Mouse (Mus musculus) frontal cortex, postnatal 10 days (tissue): Measurements from ENCODE around the gene Evx2.

ENCODE experiments used
- DNase-seq, 2 experiments: peaks; one replicate each; pipeline ENCODE4 v3.0.0; 2022; ENCODE audit warnings: low spot score in 2 of 2, mixed read lengths in 1 of 2

Evx2 gene

DNA sequence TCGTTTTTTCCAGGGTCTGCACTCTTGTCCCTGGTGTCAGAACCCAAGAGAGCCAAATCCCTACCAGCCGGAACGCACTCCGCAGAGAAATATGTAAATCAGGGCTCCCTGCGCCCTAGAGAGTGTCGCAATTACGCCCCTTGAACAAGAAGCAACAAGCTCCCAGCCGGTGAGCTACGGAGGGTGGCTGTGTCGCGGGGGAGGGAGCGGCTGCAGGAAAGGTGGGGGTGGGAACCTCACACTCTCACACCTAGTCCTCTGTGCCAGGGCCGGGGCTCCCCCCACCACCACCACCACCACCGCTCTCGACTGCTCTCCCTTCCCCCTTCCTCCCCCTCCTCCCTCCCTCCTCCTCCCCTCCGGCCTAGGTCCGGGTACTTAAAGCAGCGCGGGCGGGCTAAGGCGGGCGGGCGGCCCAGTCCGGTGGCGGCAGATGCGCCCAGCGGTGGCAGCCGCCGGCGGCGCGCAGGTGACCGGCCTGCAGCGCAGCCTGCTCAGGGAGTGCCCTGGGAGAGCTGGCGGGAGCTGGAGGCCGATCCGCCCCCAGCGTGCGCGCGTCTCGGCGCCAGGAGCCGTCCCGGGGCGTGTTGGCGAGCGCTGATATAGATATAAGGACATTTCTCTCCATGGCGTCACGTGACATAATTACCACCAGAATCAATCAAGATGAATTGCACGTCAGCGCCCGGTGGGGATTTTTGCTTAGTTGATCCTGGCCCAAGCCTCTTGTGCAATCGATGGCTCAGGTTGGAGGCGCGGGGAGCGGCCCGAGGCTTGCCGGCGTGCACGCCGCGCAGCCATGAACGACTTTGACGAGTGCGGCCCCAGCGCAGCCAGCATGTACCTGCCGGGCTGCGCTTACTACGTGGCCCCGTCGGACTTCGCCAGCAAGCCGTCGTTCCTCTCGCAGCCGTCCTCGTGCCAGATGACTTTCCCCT is 22.5 kb upstream of the Evx2 start:
- DNase-seq, result no peak

- no peak for DNase-seq
These were observed 21.4 kb upstream of the Evx2 start for GRCm38 (mm10) chr2:74680561-74681398.

DNA sequence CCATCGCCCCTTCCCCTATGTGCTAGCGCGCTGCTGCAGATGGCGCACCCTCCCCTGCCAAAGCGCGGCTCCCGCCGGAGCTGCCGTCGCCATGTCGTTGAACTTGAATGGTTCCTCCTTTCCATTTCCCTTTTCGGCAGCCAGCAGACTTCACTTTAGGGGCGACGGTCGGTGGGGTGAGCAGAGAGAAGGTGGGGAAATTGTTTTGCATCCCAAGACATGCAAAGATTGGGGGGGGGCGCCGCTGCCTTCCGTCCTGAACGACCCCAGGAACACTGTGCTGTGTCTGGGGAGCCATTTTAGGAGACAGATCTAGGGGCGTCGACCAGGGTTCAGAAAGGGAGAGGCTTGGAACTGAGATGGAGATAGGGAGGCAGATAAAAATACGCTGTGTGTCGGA is 20.6 kb upstream of the Evx2 start:
- DNase-seq, result no peak

GRCm38 (mm10) chr2:74679596-74679971 is 20.2 kb upstream of the Evx2 start:
- DNase-seq, result no peak

DNA sequence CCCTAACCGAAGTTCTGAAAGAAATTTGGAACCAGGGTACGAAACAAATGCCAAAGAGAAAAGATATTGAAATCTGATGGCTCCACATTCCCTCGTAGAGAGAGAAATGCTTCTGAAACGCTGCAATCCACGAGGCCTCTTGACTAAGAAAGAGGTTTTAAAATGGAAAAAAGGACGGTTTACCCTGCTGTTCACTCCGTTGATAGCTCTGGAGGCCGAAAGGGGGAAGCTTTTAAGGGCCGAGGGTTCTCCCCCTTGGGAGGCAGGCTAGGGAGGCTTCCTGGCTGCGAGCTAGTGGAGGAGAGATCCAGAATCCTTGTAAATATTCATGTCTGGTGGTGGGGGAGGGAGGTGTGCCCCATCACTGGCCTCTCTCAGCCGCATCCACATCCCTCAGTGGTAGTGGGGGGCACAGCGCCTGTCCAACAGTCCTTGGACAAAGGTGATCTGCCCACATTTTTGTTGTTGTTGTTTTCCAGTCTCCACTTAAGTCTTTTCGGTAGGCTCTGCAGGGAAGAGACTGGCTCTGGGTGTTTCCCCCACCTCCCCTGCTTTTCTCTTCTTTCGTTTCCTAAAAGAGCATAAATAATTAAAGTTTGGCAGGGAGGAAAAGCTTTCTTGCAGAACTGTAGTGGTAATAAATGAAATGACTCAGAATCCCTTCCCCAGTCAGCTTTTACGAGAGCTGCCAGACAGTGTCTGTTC is 19.7 kb upstream of the Evx2 start, which contains the start of gene Hoxd11:
TSS of gene Hoxd11 (plus strand) at position 667 of the 705 bp plus-strand sequence.
- DNase-seq, result no peak

GRCm38 (mm10) chr2:74677106-74677505 is 17.7 kb upstream of the Evx2 start:
- DNase-seq, result no peak

DNA sequence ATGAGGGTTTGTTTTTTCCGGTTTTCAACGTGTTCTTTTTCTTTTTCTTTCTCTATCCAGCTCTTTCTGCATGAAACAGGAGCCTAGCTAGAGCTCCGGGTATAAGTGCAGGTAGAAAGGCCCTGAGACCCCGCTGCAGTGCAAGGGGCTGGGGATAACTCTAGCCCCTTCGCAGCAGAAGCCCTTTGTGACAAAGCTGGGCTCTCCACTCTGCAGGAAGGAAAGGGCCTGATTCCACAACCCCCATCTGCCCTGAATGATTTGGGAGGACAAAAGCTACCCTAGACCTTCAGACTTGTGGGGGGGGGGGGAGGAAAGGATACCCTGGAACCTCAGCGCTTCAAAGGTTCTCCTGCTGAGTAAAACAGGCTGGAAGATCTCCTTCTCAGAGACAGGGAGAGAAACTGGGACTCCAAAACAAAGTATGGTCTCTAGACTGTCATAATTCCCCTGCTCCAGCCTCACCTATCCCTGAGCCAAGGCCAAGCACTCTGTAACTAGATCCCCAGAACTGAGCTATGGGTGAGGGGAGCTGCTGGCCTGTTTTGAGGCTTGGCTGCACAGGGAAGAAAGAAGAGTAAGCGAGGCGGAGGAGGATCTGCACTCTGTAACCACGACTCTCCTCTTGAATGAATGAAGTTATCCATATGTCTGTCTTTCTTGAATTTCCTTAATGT is 17.2 kb upstream of the Evx2 start:
- DNase-seq, result no peak

DNA sequence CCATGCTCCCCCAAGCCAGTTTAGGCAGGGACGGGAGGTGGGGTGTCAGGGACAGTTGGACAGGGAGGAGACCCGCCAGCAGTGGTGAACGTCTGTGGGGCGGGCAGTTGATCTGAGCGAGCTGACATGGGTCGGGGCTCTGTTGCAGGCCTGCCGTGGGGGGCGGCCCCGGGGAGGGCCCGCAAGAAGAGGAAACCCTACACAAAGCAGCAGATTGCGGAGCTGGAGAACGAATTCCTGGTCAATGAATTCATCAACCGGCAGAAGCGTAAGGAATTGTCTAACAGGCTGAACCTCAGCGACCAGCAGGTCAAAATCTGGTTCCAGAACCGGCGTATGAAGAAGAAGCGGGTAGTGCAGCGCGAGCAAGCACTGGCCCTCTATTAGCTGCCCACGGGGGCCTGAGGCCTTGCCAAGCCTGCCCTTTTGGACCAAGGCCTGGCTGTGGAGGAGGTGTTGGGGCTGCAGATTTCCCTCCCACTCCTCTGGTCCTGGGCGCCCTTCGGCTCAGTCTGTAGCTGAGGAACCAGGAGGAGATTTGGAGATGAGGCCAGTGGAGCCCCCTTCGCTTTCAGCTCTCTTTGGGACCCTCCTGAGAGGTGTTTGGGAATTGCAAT is 16.4 kb upstream of the Evx2 start:
- no peak for DNase-seq

- DNase-seq, result no peak
These were observed 15.7 kb upstream of the Evx2 start, which contains the start of gene Hoxd12 for GRCm38 (mm10) chr2:74674881-74675665. Gene Hoxd12 (plus strand): TSS chr2:74675013.

- DNase-seq, result no peak
These were observed 14.6 kb upstream of the Evx2 start for GRCm38 (mm10) chr2:74673835-74674425.

DNA sequence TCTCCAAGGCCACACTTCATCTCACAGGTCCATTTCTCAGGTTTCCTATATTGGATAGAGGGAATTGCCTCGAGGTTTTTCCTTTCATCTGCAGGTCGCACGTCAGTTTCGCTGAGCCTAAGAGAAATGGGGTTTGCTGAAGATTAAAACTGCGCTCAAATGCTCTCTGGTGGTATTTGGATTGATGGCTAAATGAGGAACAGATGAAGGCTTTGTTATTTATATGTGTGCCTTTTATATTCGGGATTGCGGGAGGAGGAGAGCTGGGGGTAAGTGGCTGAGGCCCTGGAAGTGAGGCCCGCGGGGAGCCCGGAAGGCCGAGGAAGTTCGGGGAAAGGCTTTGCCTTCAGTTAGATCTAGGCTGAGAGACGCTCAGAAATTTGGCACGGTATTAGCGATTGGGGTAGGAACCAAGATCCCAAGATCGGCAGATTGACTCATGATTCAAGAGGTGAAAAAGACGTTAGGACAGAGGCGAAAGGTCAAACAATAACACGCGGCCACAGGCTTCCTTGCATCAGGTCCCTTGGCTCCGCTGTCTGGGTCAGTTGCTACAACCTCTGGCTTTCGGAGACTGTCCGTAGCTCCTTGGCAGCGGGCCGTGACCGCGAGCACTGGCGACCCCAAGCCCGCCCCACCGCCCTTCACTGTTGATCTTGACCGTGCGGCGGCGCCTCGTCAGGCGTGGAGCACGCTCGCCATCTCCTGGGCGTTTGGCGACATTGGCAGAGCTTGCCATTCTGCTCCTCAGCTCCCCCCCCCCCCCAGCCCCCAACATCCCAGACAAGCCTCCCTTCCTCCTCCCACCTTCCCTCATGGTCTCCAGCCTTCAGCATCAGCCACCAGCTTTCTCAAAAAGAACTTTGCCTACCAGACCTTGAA is 13.4 kb upstream of the Evx2 start:
- DNase-seq, result no peak

- DNase-seq, result no peak
These were observed 12.5 kb upstream of the Evx2 start for GRCm38 (mm10) chr2:74671847-74672246.

DNA sequence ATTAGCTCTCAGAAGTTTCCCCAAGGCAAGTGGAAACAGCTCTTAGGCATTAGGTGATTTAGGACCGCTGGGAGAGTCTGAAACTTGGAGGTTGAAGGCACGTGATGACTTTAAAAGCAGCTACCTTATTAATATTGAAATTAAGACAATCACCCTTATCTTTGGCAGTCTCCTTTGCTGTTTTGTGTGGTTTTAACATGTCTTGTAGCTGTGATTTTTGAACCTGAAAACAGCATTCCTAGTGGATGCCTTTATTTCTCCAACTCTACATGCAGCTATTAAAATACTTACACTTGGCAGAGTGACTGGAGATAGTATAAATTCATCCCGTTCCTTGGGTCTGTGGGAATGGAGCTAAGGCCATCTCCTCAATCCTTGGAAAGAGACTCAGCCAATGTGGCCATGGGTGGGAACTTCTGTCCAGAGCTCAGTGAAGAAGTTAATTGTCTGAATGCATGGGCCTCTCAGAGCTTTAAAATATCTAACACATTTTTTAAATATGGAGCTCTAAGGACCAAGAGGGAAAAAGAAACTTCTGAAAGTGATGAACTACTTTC is 11.4 kb upstream of the Evx2 start:
- DNase-seq, result no peak

GRCm38 (mm10) chr2:74669650-74670235 is 10.4 kb upstream of the Evx2 start:
- DNase-seq, result no peak

- DNase-seq, result no peak
These were observed 9.8 kb upstream of the Evx2 start for GRCm38 (mm10) chr2:74669230-74669578.

DNA sequence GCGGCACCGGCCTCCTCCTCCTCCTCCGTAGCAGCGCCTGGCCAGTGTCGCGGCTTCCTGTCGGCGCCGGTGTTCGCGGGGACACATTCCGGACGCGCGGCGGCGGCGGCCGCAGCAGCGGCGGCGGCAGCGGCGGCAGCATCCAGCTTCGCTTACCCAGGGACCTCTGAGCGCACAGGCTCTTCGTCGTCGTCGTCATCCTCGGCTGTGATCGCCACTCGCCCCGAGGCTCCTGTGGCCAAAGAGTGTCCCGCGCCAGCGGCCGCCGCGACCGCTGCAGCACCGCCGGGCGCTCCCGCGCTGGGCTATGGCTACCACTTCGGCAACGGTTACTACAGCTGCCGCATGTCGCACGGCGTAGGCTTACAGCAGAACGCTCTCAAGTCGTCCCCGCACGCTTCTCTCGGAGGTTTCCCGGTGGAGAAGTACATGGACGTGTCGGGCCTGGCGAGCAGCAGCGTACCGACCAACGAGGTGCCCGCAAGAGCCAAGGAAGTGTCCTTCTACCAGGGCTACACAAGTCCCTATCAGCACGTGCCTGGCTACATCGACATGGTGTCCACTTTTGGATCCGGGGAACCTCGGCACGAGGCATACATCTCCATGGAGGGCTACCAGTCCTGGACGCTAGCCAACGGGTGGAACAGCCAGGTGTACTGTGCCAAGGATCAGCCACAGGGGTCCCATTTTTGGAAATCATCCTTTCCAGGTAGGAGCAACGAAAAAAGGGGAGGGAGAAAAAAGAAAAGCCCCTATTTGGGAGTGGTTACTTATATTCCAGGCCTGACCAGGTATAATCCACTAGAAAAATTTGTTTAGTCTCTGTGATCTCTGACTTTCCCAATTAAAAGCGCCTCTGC is 9.2 kb upstream of the Evx2 start:
- no peak for DNase-seq

GRCm38 (mm10) chr2:74667842-74668357 is 8.5 kb upstream of the Evx2 start, which contains the start of gene Hoxd13:
Gene Hoxd13 (plus strand): TSS chr2:74668310.
- DNase-seq, result no peak
